Mouse (Mus musculus) kidney, adult 2 months (tissue): ENCODE results near the gene Ppp6r2. TPM values are rescaled to one million over a fixed set of nuclear protein-coding genes. Genes with fewer than 3 reads are reported as not detected.

Experiments
- DNase-seq: peaks from one replicate; pipeline ENCODE4 v3.0.0; 2021
- H3K27ac ChIP-seq: fragments of 200-500 bp; 2 replicates; pipeline ENCODE4 v1.5.1; 2012; ENCODE audit warnings: low read depth, low read length, control low read depth, inconsistent platforms; ENCODE audit not compliant: insufficient read depth
- H3K27me3 ChIP-seq: fragments of 200-500 bp; replicated peaks from 2 replicates; pipeline ENCODE4 v1.6.1; 2012; ENCODE audit warnings: mild to moderate bottlenecking, moderate library complexity, low read length, inconsistent platforms; ENCODE audit not compliant: control insufficient read depth, insufficient read depth
- H3K36me3 ChIP-seq: fragments of 200-500 bp; 2 replicates; pipeline ENCODE4 v1.6.1; 2012; ENCODE audit warnings: mild to moderate bottlenecking, moderate library complexity, low read length, inconsistent platforms; ENCODE audit not compliant: control insufficient read depth, insufficient read depth
- H3K4me1 ChIP-seq: fragments of 200-500 bp; 2 replicates; pipeline ENCODE4 v1.6.1; 2011; ENCODE audit warnings: low read length; ENCODE audit not compliant: control insufficient read depth, insufficient read depth
- H3K4me3 ChIP-seq: fragments of 200-500 bp; 2 replicates; pipeline ENCODE4 v1.5.1; 2011; ENCODE audit warnings: mild to moderate bottlenecking, low read depth, low read length, control low read depth; ENCODE audit not compliant: insufficient read depth
- CTCF ChIP-seq: fragments of 200-500 bp; conservative IDR thresholded peaks from 2 replicates; pipeline ENCODE4 v1.5.1; 2011; ENCODE audit warnings: low read depth, mild to moderate bottlenecking, control low read depth, low read length, moderate library complexity, mixed read lengths; ENCODE audit not compliant: insufficient read depth, insufficient read length
- POLR2A ChIP-seq: fragments of 200-500 bp; IDR thresholded peaks from one replicate; pipeline ENCODE4 v1.6.1; 2011; ENCODE audit warnings: low read depth, low read length, control low read depth
- WGBS: fragments of 180-500 bp; shearing (Covaris S2); methylation state at CpG from one replicate; pipeline ENCODE4 v1.1.7; 2018; 5-methylcytosine and 5-hydroxymethylcytosine counted together
- polyA plus RNA-seq: library from polyadenylated mRNA; depleted of rRNA; stranded (reverse); fragments of >200 nt; gene quantifications from 2 replicates; pipeline ENCODE4 v1.2.3, GENCODE M21; 2012; rRNA removed

The Ppp6r2 gene
- polyA plus RNA-seq = 85.0 and 148 TPM in 2 replicates

- H3K27ac ChIP-seq = peak within 1 kb of the TSS; percentile 90
- TF ChIP-seq POLR2A (no peak), CTCF (0 out of 2 replicates have a peak, but pooled peaks have one; percentile 2)
- peak; percentile 87 for DNase-seq
- no peaks in the 10 kb centered on the region for H3K27me3 ChIP-seq
- no peaks in the 10 kb centered on the region; the same call in 1 of the 2 replicates for H3K4me1 ChIP-seq
- no peaks in the 10 kb centered on the region for H3K36me3 ChIP-seq
- WGBS = 2% methylated on average over 69 of the region's 73 CpGs
- peak within 1 kb of the TSS; percentile 94 for H3K4me3 ChIP-seq
These were observed at the start of gene Ppp6r2 for GRCm38 (mm10) chr15:89210915-89211715. Gene Ppp6r2, plus strand, starts transcription at chr15:89211553.

GRCm38 (mm10) chr15:89165478-89165877, 45.9 kb upstream of the Ppp6r2 start:
- TF ChIP-seq CTCF (no peak), POLR2A (no peak)
- Histone ChIP-seq H3K27ac (no peak overlapping the region), H3K27me3 (no peaks in the 10 kb centered on the region), H3K36me3 (peaks cover 12% of the 10 kb centered on the region), H3K4me3 (no peak overlapping the region), H3K4me1 (peaks cover 14% of the 10 kb centered on the region)
- WGBS = 89% methylated on average over 12 of the region's 12 CpGs
- no peak for DNase-seq

DNA sequence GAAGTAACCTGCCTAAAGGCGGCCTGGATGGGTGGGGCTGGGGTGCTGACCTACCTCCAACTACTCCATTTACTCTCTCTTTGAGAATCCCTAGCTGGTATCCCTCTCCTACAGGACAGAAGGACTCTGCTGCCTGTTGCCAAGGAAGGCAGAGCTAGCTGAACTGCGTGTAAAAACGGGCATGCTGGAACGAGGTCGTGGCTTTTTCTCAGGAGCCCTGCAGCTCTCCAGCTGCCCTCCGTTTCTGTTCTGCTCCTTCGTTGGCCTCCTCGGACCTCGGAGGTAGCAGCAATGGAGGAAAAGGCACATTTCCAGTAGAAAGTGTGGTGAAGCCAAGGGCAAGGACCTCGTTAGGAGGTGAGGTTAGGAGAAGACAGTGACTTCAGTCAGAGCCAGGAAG, 42.4 kb upstream of the Ppp6r2 start:
- no peak overlapping the region for H3K4me3 ChIP-seq
- peaks cover 28% of the 10 kb centered on the region for H3K4me1 ChIP-seq
- no peaks in the 10 kb centered on the region for H3K27me3 ChIP-seq
- H3K36me3 ChIP-seq = peaks cover 8% of the 10 kb centered on the region
- peak overlapping the region; percentile 17 for H3K27ac ChIP-seq
- DNase-seq = no peak
- 29% methylated on average over 10 of the region's 10 CpGs for WGBS
- TF ChIP-seq POLR2A (no peak), CTCF (no peak)

- peak overlapping the region; percentile 81 for H3K27ac ChIP-seq
- WGBS = 2% methylated on average over 10 of the region's 10 CpGs
- H3K4me1 ChIP-seq = peaks cover 33% of the 10 kb centered on the region
These were observed 41.9 kb upstream of the Ppp6r2 start for GRCm38 (mm10) chr15:89169431-89169830.

GRCm38 (mm10) chr15:89170102-89170501, 41.3 kb upstream of the Ppp6r2 start:
- Histone ChIP-seq H3K4me3 (no peak overlapping the region), H3K27me3 (no peaks in the 10 kb centered on the region), H3K27ac (peak overlapping the region; percentile 81), H3K36me3 (peaks cover 8% of the 10 kb centered on the region), H3K4me1 (peaks cover 39% of the 10 kb centered on the region)
- WGBS = 10% methylated on average over 3 of the region's 3 CpGs
- peak; percentile 93 for DNase-seq
- TF ChIP-seq CTCF (no peak), POLR2A (no peak)

More at GRCm38 (mm10) chr15:89169431-89169830, 41.9 kb upstream of the Ppp6r2 start:
- Histone ChIP-seq H3K4me3 (no peak overlapping the region), H3K36me3 (peaks cover 8% of the 10 kb centered on the region), H3K27me3 (no peaks in the 10 kb centered on the region)
- DNase-seq = peak; percentile 97
- peak; percentile 33 for TF ChIP-seq POLR2A
- TF ChIP-seq CTCF = no peak

DNA sequence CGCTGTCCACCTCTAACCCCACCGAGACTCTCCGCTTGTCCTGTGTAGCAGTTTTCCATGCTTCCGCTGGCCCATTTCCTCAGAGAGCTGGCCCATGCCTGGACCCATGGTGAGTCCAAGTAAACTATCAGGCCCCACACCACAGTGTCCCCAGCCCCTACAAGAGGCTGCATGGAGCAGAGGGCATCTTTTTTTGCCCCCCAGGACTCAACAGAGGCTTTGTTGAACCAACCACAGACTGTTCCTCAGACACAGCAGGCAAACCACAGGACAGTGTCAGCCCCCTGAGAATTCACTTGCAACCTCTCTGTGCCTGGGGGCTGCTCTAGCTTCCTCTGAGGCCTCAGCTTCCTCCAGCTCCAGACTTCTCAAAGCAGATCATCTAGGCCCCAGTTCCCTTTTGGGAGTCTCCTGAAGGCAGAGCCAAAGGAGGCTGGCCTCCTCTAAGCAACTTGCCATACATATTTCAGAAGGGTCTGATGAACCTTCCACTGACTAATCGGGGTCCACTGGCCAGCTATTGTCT, 39.8 kb upstream of the Ppp6r2 start:
- TF ChIP-seq CTCF = no peak
- no peak for TF ChIP-seq POLR2A
- H3K36me3 ChIP-seq = peaks cover 2% of the 10 kb centered on the region; the same call in 1 of the 2 replicates
- 79% methylated on average over 5 of the region's 5 CpGs for WGBS
- no peaks in the 10 kb centered on the region for H3K27me3 ChIP-seq
- no peak for DNase-seq
- H3K27ac ChIP-seq = 0 out of 2 replicates have a peak overlapping the region, but pooled peaks have one; percentile 7
- no peak overlapping the region for H3K4me3 ChIP-seq
- H3K4me1 ChIP-seq = peaks cover 53% of the 10 kb centered on the region
